Mouse (Mus musculus): ENCODE measurements at regions not wholly inside any gene's neighbourhood (a gene's known extent, or its start where the extent isn't known, plus 50 kb on each side); places are given as distances from the start of the nearest gene placed in this dataset.

DNA sequence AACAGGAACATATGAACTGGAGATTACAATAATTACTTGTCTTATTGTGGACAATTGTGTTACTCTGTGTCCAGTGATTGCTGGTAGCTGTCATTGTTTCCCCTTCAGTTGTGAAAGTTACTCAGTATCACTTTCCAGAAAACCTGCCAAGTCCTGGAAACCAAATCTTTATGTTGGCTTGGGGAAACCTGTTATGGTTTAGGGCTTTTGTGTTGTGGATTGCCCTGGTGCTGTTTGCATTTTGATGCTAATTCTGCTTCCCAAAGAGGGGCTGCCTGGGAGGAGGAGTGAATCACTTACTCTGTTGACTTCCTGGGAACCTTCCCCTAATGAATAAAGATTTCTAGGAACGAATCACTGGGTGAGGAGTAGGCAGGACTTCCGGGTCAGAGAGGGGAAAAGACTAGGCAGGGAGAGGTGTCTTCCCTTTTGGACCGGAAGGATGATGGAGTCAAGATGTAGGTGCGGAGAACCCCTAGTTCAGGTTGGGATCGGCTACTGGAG, 321.6 kb downstream of the Nedd1 start:
- TF ChIP-seq ZC3H11A (IDR thresholded peaks at IDR 0.05; ENCODE audit: borderline replicate concordance, low read depth, low read length) (no peak), ZNF384 (IDR thresholded peaks at IDR 0.05; ENCODE audit: low read depth, low read length) (no peak), CHD2 (IDR thresholded peaks at IDR 0.05; ENCODE audit: low read depth, low read length) (no peak)

Data from ES-E14 (cell line).